Mouse (Mus musculus) ovary, postnatal 10 days (tissue): ENCODE measurements around the gene Pim1.

ENCODE experiments used
- DNase-seq: peaks from one replicate; pipeline ENCODE4 v3.0.0; 2022; ENCODE audit warnings: low spot score

The Pim1 gene

GRCm38 (mm10) chr17:29465405-29466010, 25.0 kb upstream of the Pim1 start:
- no peak for DNase-seq

GRCm38 (mm10) chr17:29467030-29467429, 23.5 kb upstream of the Pim1 start:
- DNase-seq, result no peak

DNA sequence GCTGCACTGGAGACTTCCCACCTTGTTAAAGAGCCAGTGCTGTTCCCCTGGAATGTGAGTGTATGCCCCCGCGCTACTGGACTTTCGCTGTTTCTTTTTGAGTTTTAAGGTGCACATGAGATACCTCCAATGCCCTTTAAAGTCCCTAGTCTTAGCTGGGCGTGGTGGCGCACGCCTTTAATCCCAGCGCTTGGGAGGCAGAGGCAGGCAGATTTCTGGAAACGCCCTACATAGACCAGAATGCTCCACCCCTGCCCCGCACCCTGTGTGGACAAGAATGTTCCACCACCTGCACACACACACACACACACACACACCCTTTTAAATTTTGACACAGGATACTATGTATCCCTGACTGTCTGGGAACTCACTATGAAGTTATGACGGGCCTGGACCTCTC, 17.1 kb upstream of the Pim1 start:
- DNase-seq, result no peak

DNA sequence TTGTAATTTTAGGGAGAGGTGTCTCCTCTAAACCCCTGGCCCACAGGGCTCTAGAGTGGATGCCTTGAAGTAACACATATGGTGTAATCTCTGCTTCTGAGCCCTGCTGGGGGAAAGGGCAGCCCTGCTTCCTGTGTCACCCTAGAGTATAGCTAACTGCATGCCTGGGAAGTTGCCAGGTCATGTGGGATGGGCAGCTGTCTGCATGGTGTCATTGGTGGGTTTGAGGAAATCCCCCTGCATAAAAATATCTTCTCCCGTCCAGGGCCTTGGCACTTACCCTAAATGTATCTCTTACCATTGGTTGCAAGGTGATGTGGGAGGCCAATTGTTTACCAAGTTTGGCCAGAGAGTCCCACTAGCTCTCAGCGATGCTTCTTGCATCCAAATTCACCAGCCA, 16.5 kb upstream of the Pim1 start:
- no peak for DNase-seq

DNA sequence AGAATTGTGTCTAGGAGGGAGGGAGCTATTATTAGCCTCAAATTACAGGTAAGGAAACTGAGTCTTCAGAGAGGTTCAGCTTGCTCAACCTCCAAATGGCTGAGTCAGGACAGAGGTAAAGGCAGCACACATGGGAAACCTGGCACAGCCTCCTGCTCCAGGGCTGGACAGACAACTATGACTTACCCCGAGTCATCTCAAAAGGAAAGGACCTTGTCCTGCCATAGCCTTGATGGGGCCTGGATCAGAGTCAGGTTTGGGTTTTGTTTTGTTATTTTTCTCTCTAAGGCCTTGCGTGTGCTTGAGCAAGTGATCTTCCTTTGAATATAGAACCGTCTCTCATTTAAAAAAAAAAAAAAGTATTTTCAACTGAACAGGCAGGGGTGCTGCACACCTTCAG, 15.4 kb upstream of the Pim1 start:
- DNase-seq, result no peak

DNA sequence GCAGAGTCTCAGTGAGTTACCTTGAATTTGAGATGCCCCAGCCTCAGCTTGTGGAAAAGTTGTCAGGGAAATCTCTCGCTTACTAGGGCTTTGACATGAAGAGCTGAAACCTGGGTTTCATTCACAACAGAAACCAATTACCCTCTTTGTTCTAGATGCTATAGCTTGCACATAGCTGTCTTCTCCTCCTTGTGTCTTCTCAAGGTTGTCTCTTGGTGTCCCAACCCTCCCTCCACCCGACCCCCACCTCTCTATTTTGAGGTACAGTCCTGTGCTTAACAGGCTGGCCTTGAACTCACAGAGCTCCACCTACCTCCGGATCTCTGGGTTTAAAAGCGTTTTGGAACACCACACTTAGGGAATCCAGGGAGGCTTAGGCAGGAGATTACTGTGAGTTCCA, 14.1 kb upstream of the Pim1 start:
- DNase-seq, result no peak

- DNase-seq, result no peak
Measured at GRCm38 (mm10) chr17:29477357-29477756, 13.2 kb upstream of the Pim1 start.

- no peak for DNase-seq
Measured at GRCm38 (mm10) chr17:29478271-29478670, 12.3 kb upstream of the Pim1 start.

DNA sequence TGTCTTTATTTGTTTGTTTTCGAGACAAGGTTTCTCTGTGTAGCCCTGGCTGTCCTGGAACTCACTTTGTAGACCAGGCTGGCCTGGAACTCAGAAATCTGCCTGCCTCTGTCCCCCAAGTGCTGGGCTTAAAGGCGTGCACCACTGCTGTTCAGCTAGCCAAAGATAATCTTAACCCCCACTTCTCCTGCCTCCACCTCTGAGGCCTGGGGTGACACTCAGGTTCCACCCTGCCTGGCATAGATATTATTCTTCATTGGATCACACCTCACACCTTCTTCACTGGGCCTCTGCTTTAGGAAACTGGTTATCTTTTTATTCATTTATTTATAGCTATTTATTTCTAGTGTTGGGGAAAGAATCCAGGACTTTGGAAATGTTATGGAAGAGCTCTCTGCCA, 10.3 kb upstream of the Pim1 start:
- no peak for DNase-seq

DNA sequence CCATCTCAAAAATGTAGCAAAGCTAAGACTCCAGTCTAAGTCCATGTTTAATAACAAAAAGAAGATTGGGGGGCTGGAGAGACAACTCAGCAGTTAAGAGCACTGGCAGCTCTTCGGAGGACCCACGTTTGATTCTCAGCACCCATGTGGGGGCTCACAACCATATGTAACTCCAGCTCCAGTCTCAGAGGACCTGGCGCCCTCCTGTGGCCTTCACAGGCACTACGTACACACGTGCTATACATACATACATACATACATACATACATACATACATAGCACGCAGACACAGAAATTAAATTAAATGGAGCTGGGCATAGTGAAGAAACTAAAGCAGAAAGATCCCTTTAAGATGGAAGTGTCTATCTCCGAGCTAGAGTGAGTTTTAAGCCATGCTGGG, 7.9 kb upstream of the Pim1 start:
- no peak for DNase-seq

GRCm38 (mm10) chr17:29483282-29483681, 7.3 kb upstream of the Pim1 start:
- no peak for DNase-seq

DNA sequence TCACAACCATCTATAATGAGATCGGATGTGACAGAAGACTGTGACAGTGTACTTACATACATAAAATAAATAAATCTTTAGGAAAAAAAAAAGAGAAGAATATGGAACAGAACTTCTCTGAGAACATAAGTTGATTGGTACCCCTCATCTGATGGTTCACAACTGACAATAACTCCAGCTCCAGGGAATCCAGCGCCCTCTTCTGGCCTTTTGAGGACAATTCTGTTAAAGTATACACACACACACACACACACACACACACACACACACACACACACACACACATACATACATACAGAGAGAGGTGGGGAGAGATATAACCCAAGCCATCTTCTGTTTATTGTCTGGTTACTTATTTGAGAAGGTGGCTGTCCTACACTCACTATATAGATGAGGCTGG, 6.1 kb upstream of the Pim1 start:
- DNase-seq, result no peak

GRCm38 (mm10) chr17:29485336-29486233, 5.0 kb upstream of the Pim1 start:
- DNase-seq, result no peak

- no peak for DNase-seq
Measured at GRCm38 (mm10) chr17:29488257-29488977, 2.1 kb upstream of the Pim1 start.

GRCm38 (mm10) chr17:29488978-29489970, 1.3 kb upstream of the Pim1 start:
- no peak for DNase-seq

DNA sequence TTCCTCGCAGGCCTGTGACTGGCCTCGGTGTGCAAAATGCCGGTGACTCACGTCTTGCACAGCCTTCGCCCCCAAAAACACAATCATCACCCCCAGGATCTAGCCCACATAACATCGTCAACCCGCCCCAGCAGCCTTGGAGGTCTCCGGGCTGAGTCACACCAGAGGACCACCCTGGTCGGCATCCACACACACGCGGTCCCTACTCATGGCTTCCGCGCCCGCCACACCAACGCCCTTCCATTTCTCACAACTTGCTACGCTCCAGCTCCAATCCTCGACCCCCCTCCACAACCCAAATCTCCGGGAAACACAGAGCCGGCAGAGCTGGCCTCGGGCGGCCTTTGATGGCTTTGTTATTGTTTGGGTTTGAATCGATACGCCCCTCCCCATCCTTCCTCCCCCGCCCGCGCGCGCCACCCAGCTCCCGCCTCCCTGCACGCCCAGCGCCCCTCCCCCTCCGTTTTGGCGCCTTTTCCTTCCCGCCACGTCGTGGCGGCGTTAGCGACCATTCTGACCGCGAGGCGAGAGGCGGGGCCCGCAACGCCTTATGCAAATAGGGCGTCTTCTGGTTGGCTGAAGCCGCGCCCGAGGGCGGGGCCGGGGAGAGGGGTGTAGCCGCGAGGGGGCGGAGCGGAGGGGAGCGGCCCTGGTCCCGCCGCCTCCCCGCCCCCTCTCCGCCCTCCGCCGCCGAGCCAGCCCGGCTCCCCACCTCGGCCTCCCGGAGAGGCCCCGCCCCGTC, 411 bp upstream of the Pim1 start:
- DNase-seq, result peak; percentile 95

- DNase-seq, result peak; percentile 31
Measured at GRCm38 (mm10) chr17:29491591-29492268, 1.2 kb downstream of the Pim1 start.

DNA sequence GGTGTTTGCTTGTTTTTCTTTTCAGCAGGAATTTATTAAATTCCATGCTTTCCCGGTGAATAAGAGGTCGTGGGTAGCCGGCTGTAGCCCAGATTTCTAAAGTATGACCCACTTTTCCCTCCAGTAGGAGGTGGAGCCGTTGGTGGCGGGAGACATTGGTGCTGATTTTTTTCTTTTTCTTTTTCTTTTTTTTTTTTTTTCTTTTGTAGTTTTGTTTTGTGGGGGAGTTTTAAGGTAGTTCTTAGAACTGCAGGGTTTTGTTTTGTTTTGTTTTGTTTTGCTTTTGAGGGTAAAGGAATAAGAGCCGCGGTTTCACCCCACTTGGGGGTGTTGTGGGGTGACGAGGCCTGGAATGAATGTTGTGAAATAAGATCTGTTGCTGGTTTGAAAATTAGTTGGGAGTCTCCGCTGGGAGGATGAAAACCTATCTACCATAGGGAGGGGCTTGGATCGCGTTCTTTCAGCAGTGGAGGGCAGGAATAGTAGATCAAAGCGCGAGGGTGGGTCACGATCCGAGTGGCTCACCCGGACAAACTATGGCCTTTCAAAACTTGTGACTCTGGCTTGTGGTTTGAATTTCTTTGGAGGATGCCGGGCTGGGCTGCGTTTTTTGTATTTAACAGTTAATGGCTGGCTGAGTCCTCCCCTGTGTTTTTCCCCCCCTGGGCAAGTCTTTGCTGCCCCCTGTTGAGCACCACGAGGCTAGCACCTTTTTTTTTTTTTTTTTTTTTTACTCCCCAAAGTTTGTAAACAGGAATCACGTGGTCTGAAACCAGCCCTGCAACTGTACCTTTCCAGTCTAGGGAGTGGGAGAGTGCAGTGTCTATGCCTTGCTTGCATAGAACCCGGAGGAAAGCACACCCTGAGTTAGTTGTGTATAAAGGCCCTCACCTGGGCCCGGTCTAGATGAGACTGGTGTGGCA, 2.0 kb downstream of the Pim1 start:
- DNase-seq, result peak; percentile 37

DNA sequence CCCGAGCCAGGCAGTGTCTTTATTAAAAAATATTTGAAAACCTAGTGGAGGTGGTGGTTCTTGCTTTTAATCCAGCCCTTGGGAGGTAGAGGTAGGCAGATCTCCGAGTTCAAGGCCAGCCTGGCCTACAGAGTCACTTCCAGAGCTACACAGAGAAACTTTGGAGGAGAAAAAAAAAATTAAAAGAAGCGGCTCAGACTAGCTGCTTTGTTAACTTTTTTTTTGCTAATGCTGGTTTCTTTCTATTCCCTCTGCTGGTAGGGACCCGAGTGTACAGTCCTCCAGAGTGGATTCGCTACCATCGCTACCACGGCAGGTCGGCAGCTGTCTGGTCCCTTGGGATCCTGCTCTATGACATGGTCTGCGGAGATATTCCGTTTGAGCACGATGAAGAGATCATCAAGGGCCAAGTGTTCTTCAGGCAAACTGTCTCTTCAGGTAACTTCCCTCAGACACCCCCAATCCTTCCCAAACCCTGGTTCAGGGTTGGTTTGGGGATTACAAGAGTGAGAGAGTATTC, 3.0 kb downstream of the Pim1 start:
- no peak for DNase-seq
